Comparison of ENCODE assay signal across 27 mouse cellular contexts in genomic region chr9:92383415-92383814, GRCm38 (mm10).
DNase-seq lines count a peak whose midpoint lies in the region; ATAC-seq and TF ChIP-seq lines count a peak whose summit lies in the region.
"Had no signal": no experiment of that assay in that cellular context is flagged by ENCODE, and none has a peak within 500 bp of the region (broad histone marks: within the 10 kb centered on the region; RNA-seq: fewer than 3 reads in every experiment).

No protein-coding gene starts in this region.

- no peak overlapping the region for H3K9ac ChIP-seq in intestine, embryonic 16.5 days (ENCODE audit: low read depth, low read length)
- no peak overlapping the region for H3K9ac ChIP-seq in intestine, embryonic 15.5 days
- no peak overlapping the region for H3K9ac ChIP-seq in kidney, embryonic 14.5 days (ENCODE audit: low read depth, low read length)
- no peak overlapping the region for H3K9ac ChIP-seq in intestine, postnatal 0 days (ENCODE audit: low read depth, low read length)
- H3K9ac ChIP-seq: embryonic facial prominence, embryonic 13.5 days; forebrain, embryonic 13.5 days; heart, embryonic 13.5 days had no signal

- H3K36me3 ChIP-seq in intestine, embryonic 16.5 days (ENCODE audit: control insufficient read depth, insufficient read depth, low read length), result no peaks in the 10 kb centered on the region
- H3K36me3 ChIP-seq in intestine, embryonic 15.5 days, result no peaks in the 10 kb centered on the region
- no peaks in the 10 kb centered on the region for H3K36me3 ChIP-seq in kidney, adult 2 months (ENCODE audit: control insufficient read depth, insufficient read depth, low read length)
- no peaks in the 10 kb centered on the region for H3K36me3 ChIP-seq in kidney, embryonic 14.5 days (ENCODE audit: control insufficient read depth, insufficient read depth, low read length)
- no peaks in the 10 kb centered on the region for H3K36me3 ChIP-seq in intestine, postnatal 0 days (ENCODE audit: control insufficient read depth, insufficient read depth)
- H3K36me3 ChIP-seq: embryonic facial prominence, embryonic 10.5 days; embryonic facial prominence, embryonic 13.5 days; forebrain, embryonic 10.5 days; heart, embryonic 10.5 days; heart, embryonic 13.5 days had no signal

- no peaks in the 10 kb centered on the region for H3K27me3 ChIP-seq in intestine, embryonic 16.5 days (replicated peaks; ENCODE audit: control insufficient read depth, insufficient read depth, low read length)
- H3K27me3 ChIP-seq in intestine, embryonic 15.5 days (replicated peaks), result no peaks in the 10 kb centered on the region
- no peaks in the 10 kb centered on the region for H3K27me3 ChIP-seq in kidney, adult 2 months (replicated peaks; ENCODE audit: control insufficient read depth, insufficient read depth, low read length)
- no peaks in the 10 kb centered on the region for H3K27me3 ChIP-seq in kidney, embryonic 14.5 days (ENCODE audit: control insufficient read depth, insufficient read depth, low read length)
- H3K27me3 ChIP-seq in intestine, postnatal 0 days (replicated peaks; ENCODE audit: control insufficient read depth, insufficient read depth, low read length), result no peaks in the 10 kb centered on the region
- H3K27me3 ChIP-seq: embryonic facial prominence, embryonic 13.5 days; forebrain, embryonic 13.5 days; heart, embryonic 13.5 days had no signal

- H3K9me3 ChIP-seq in intestine, embryonic 16.5 days (ENCODE audit: control insufficient read depth, low read length), result no peaks in the 10 kb centered on the region
- no peaks in the 10 kb centered on the region for H3K9me3 ChIP-seq in intestine, embryonic 15.5 days
- H3K9me3 ChIP-seq in kidney, embryonic 14.5 days (ENCODE audit: control insufficient read depth, low read length), result no peaks in the 10 kb centered on the region
- no peaks in the 10 kb centered on the region for H3K9me3 ChIP-seq in intestine, postnatal 0 days (ENCODE audit: control insufficient read depth)
- H3K9me3 ChIP-seq: embryonic facial prominence, embryonic 10.5 days; embryonic facial prominence, embryonic 13.5 days; forebrain, embryonic 10.5 days; forebrain, embryonic 13.5 days; heart, embryonic 10.5 days; heart, embryonic 13.5 days had no signal

- H3K4me1 ChIP-seq in intestine, embryonic 16.5 days (ENCODE audit: control insufficient read depth, insufficient read depth, low read length), result no peaks in the 10 kb centered on the region
- no peaks in the 10 kb centered on the region for H3K4me1 ChIP-seq in intestine, embryonic 15.5 days (replicated peaks)
- peaks cover 3% of the 10 kb centered on the region; the same call in 1 of the 2 replicates for H3K4me1 ChIP-seq in kidney, adult 2 months (ENCODE audit: control insufficient read depth, insufficient read depth, low read length)
- H3K4me1 ChIP-seq in kidney, embryonic 14.5 days (ENCODE audit: control insufficient read depth, insufficient read depth, low read length), result no peaks in the 10 kb centered on the region
- no peaks in the 10 kb centered on the region for H3K4me1 ChIP-seq in intestine, postnatal 0 days (replicated peaks; ENCODE audit: control insufficient read depth, insufficient read depth, low read length)
- H3K4me1 ChIP-seq: embryonic facial prominence, embryonic 10.5 days; embryonic facial prominence, embryonic 13.5 days; forebrain, embryonic 10.5 days; forebrain, embryonic 13.5 days; heart, embryonic 10.5 days; heart, embryonic 13.5 days had no signal

- 74% methylated on average over 3 of the region's 3 CpGs for WGBS in intestine, embryonic 16.5 days
- WGBS in intestine, embryonic 15.5 days, result 77% methylated on average over 3 of the region's 3 CpGs
- WGBS in kidney, adult 2 months, result 41% methylated on average over 3 of the region's 3 CpGs
- WGBS in kidney, embryonic 14.5 days, result 82% methylated on average over 3 of the region's 3 CpGs
- 47% methylated on average over 3 of the region's 3 CpGs for WGBS in intestine, postnatal 0 days

- DNase-seq in kidney, adult 2 months, result peak; percentile 82
- peak; percentile 13 to 50 for DNase-seq in kidney, postnatal 25 days
- no peak for DNase-seq in kidney, postnatal 4 days
- DNase-seq in ovary, postnatal 14 days (ENCODE audit: low spot score), result no peak
- DNase-seq: adrenal gland, adult 8-10 months; adrenal gland, postnatal 25 days; cerebellum, adult 11-12 months; cerebellum, adult 8-10 months; cerebellum, postnatal 10 days; cerebellum, postnatal 36 days; embryo, embryonic 11 days; gastrocnemius, postnatal 10 days; gastrocnemius, postnatal 36 days; heart, adult 2 months; heart, postnatal 14 days; heart, postnatal 4 days had no signal

- no peak for TF ChIP-seq CTCF in kidney, adult 2 months (conservative IDR thresholded peaks at IDR 0.05; ENCODE audit: insufficient read depth, insufficient read length, low read depth, low read length)
- no peak for TF ChIP-seq CTCF in intestine, postnatal 0 days (IDR thresholded peaks at IDR 0.05; ENCODE audit: low read depth)

- peak; percentile 40; the same call in 1 of the 2 replicates for ATAC-seq in intestine, embryonic 16.5 days
- no peak for ATAC-seq in intestine, embryonic 15.5 days
- no peak for ATAC-seq in kidney, embryonic 14.5 days (ENCODE audit: low FRiP score, low TSS enrichment)
- ATAC-seq in intestine, postnatal 0 days, result peak; percentile 93
- ATAC-seq: forebrain, embryonic 13.5 days; forebrain, embryonic 16.5 days had no signal

- no peak overlapping the region for H3K4me3 ChIP-seq in intestine, embryonic 16.5 days (ENCODE audit: low read length)
- H3K4me3 ChIP-seq in intestine, embryonic 15.5 days (replicated peaks), result no peak overlapping the region
- no peak overlapping the region for H3K4me3 ChIP-seq in kidney, adult 2 months (ENCODE audit: insufficient read depth, low read depth, low read length)
- H3K4me3 ChIP-seq in kidney, embryonic 14.5 days (ENCODE audit: low read length), result no peak overlapping the region
- H3K4me3 ChIP-seq in intestine, postnatal 0 days (ENCODE audit: low read depth, low read length), result no peak overlapping the region
- H3K4me3 ChIP-seq: embryonic facial prominence, embryonic 10.5 days; embryonic facial prominence, embryonic 13.5 days; forebrain, embryonic 10.5 days; forebrain, embryonic 13.5 days; heart, adult 2 months; heart, embryonic 10.5 days; heart, embryonic 13.5 days had no signal

- no peak for TF ChIP-seq POLR2A in kidney, adult 2 months (IDR thresholded peaks at IDR 0.05; ENCODE audit: low read depth, low read length)

- no peak overlapping the region for H3K4me2 ChIP-seq in intestine, embryonic 16.5 days (ENCODE audit: low read depth, low read length)
- no peak overlapping the region for H3K4me2 ChIP-seq in intestine, embryonic 15.5 days (replicated peaks)
- no peak overlapping the region for H3K4me2 ChIP-seq in kidney, embryonic 14.5 days (replicated peaks; ENCODE audit: low read depth, low read length)
- no peak overlapping the region for H3K4me2 ChIP-seq in intestine, postnatal 0 days (replicated peaks; ENCODE audit: low read depth)
- H3K4me2 ChIP-seq: embryonic facial prominence, embryonic 13.5 days; forebrain, embryonic 13.5 days; heart, embryonic 13.5 days had no signal

- no peak overlapping the region for H3K27ac ChIP-seq in intestine, embryonic 16.5 days (ENCODE audit: low read length)
- no peak overlapping the region for H3K27ac ChIP-seq in intestine, embryonic 15.5 days
- H3K27ac ChIP-seq in kidney, adult 2 months (ENCODE audit: insufficient read depth, low read depth, low read length), result peak overlapping the region; percentile 50; the same call in 1 of the 2 replicates
- no peak overlapping the region for H3K27ac ChIP-seq in kidney, embryonic 14.5 days (ENCODE audit: low read depth, low read length)
- no peak overlapping the region for H3K27ac ChIP-seq in intestine, postnatal 0 days (ENCODE audit: low read depth, low read length)
- H3K27ac ChIP-seq: embryonic facial prominence, embryonic 10.5 days; embryonic facial prominence, embryonic 13.5 days; forebrain, embryonic 10.5 days; forebrain, embryonic 13.5 days; heart, adult 2 months; heart, embryonic 10.5 days; heart, embryonic 13.5 days had no signal

Comparison
In these comparisons a context has a peak if more than half of its experiments do, and no peak if none do; other contexts are left out.
1. ATAC-seq: peak in intestine, embryonic 16.5 days (single experiment) and intestine, postnatal 0 days (single experiment); none in intestine, embryonic 15.5 days (single experiment) and kidney, embryonic 14.5 days (single experiment).
2. DNase-seq: peak in kidney, adult 2 months (single experiment) and kidney, postnatal 25 days (2 of 2); none in kidney, postnatal 4 days (0 of 2) and ovary, postnatal 14 days (single experiment).